Mouse (Mus musculus): Measurements from ENCODE around the gene Slc6a11.

The Slc6a11 gene

DNA sequence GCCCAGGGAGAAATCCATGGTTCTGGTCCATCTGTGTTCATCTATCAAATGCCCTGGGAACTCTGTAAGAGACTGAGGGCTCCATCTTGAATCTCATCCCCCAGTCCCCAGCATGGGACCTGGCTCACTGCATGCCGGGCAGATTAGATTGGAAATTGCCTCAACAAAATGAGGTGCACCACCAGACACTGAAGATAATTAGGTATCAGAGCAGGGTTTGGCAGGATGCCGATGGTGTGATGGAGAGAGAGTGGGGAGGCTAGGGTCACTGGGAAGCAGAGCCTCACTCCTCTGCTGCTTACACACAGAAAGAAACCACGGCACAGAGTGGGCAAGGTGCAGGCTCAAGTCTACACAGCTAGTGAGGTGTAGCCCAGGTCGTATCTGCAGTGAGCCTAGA is 164.0 kb downstream of the Slc6a11 start:
- no peak for ATAC-seq (ENCODE audit: insufficient number of reproducible peaks, low FRiP score, low TSS enrichment)

DNA sequence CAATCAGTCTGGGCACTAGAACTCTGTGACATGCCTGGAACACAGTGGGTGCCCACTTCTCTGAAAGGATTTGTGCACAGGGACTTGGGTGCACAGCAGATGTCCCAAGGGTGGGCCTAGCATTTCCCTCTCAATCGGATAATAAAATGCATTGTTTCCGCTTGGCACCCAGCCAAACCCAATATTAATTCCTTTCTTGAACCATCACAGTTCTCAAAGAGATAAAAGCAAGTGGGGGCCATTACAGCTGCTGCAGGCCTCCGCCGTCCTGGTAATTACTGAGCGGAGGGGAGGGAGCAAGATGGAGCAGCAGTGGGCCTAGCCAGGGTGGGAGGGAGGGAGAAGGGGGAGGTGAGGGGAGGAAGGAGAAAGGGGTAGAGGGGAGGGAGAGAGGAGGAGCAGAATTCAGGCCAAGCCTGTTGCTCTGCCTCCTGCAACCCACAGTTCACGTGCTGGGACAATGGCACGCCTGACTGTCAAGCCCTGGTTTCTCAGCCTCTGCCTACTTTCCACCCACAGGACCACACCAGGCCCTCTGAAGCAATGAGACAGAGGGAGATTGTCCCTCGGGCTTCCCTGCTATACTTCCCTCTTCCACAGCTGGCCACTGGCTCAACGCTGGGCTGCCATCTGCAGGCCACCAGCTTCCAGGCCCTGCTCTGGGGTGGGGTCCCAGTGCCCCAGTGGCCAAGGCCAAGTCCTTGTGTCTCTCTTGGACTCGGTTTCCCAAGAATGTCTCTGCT is 166.4 kb downstream of the Slc6a11 start:
- no peak for ATAC-seq (ENCODE audit: insufficient number of reproducible peaks, low FRiP score, low TSS enrichment)

Data from cerebellum, adult (tissue).